Mouse (Mus musculus) limb, embryonic 14.5 days (tissue): ENCODE measurements at regions not wholly inside any gene's neighbourhood (a gene's known extent, or its start where the extent isn't known, plus 50 kb on each side); places are given as distances from the start of the nearest gene placed in this dataset.
"Not testable (repeated sequence)": the region's sequence is repeated elsewhere in the genome, so short reads cannot be mapped to it uniquely, and the experiment has no call there.

Experiments used
- ATAC-seq: fragments of 200-750 bp; cut with Nextera tagmentation; 2 replicates; pipeline ENCODE4 v1.8.0; 2017; ENCODE audit warnings: low read depth, moderate number of reproducible peaks, moderate TSS enrichment; ENCODE audit not compliant: low FRiP score
- DNase-seq: peaks from one replicate; pipeline ENCODE4 v3.0.0-alpha.2; 2015; ENCODE audit warnings: low spot score
- H3K27ac ChIP-seq: fragments of 300-500 bp; sonication (generic); replicated peaks from 2 replicates; pipeline ENCODE4 v1.5.1; 2014; ENCODE audit warnings: low read depth, mild to moderate bottlenecking, low read length, moderate library complexity, mixed read lengths
- H3K27me3 ChIP-seq: fragments of 300-500 bp; sonication (generic); 2 replicates; pipeline ENCODE4 v1.6.1; 2014; ENCODE audit warnings: low read length, mixed read lengths; ENCODE audit not compliant: control insufficient read depth, insufficient read depth
- H3K36me3 ChIP-seq: fragments of 300-500 bp; sonication (generic); 2 replicates; pipeline ENCODE4 v1.6.1; 2014; ENCODE audit warnings: mild to moderate bottlenecking, low read length, moderate library complexity, mixed read lengths; ENCODE audit not compliant: control insufficient read depth, insufficient read depth
- H3K4me1 ChIP-seq: fragments of 300-500 bp; sonication (generic); 2 replicates; pipeline ENCODE4 v1.6.1; 2014; ENCODE audit warnings: antibody characterized with exemption, low read length, mixed read lengths; ENCODE audit not compliant: control insufficient read depth, insufficient read depth
- H3K4me2 ChIP-seq: fragments of 300-500 bp; sonication (generic); replicated peaks from 2 replicates; pipeline ENCODE4 v1.6.1; 2014; ENCODE audit warnings: low read depth, mild to moderate bottlenecking, low read length, moderate library complexity; ENCODE audit not compliant: severe bottlenecking
- H3K4me3 ChIP-seq: fragments of 300-500 bp; sonication (generic); replicated peaks from 2 replicates; pipeline ENCODE4 v1.5.1; 2014; ENCODE audit warnings: low read length
- H3K9ac ChIP-seq: fragments of 300-500 bp; sonication (generic); 2 replicates; pipeline ENCODE4 v1.6.1; 2014; ENCODE audit warnings: mild to moderate bottlenecking, low read depth, low read length, moderate library complexity; ENCODE audit not compliant: severe bottlenecking
- H3K9me3 ChIP-seq: fragments of 300-500 bp; sonication (generic); 2 replicates; pipeline ENCODE4 v1.6.1; 2016; ENCODE audit warnings: low read length; ENCODE audit not compliant: control insufficient read depth
- POLR2A ChIP-seq: fragments of 200-500 bp; IDR thresholded peaks from 2 replicates; pipeline ENCODE4 v1.8.0; 2012; ENCODE audit warnings: inconsistent platforms, mild to moderate bottlenecking, moderate library complexity, borderline replicate concordance; ENCODE audit not compliant: insufficient read depth, insufficient read length; ENCODE audit errors: extremely low read depth
- WGBS: fragments of 180-500 bp; shearing (Covaris S2); extraction: QIAGEN DNeasy Blood & Tissue Kit; methylation state at CpG from one replicate; pipeline ENCODE4 v1.1.7; 2014; 5-methylcytosine and 5-hydroxymethylcytosine counted together

GRCm38 (mm10) chr6:13763636-13764035 is 76.1 kb downstream of the Gpr85 start:
- H3K9ac ChIP-seq, ATAC-seq, DNase-seq, H3K36me3 ChIP-seq, H3K27me3 ChIP-seq, H3K4me1 ChIP-seq, H3K9me3 ChIP-seq, H3K4me2 ChIP-seq, H3K4me3 ChIP-seq, H3K27ac ChIP-seq: not testable (repeated sequence)
- 90% methylated on average over 4 of the region's 4 CpGs for WGBS

DNA sequence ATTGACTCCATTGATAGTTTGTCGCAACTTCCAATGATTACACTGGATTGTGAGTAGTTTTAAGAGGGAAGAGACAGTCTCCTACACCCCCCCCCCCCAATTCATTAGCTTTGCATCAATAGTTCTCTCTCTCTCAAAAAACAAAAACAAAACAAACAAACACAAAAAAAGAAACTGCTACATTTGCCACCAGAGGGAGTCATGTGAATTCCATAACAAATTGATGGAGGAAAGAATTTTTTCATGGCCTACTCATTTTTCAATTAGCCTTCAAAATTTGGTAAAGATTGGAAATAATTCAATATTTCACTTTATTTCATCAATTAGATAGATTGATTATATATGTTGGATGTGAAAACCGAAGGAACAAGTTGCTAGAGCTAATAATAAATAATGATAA is 80.3 kb downstream of the Gpr85 start:
- no peaks in the 10 kb centered on the region for H3K4me1 ChIP-seq
- H3K36me3 ChIP-seq = no peaks in the 10 kb centered on the region
- no peaks in the 10 kb centered on the region for H3K9me3 ChIP-seq
- DNase-seq = no peak
- 89% methylated on average over 2 of the region's 2 CpGs for WGBS
- H3K4me3 ChIP-seq = no peak overlapping the region
- H3K27me3 ChIP-seq = no peaks in the 10 kb centered on the region
- no peak for ATAC-seq
- no peak overlapping the region for H3K4me2 ChIP-seq
- H3K9ac ChIP-seq = no peak overlapping the region
- TF ChIP-seq POLR2A = no peak
- no peak overlapping the region for H3K27ac ChIP-seq

DNA sequence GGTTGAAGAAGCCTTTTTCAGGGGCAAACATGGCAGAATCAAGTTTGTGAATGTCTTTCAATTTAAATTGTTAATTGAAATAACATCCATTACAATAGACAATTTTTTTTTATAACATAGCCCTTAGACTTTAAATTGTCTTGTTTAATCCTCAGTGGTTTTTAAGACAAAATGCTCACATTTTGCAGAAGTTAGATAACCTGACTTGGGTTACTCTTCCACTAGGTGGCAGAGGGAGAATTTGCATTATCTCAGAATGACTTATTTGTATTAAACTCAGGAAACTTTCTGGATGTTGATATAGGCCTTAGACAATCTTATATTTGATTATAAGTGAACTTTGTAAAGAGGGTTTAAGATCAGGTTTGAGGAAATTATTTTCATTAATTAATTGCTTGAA is 80.8 kb downstream of the Gpr85 start:
- no peak overlapping the region for H3K9ac ChIP-seq
- no peak for TF ChIP-seq POLR2A
- ATAC-seq (no peak), DNase-seq (peak; percentile 34)
- no peaks in the 10 kb centered on the region for H3K4me1 ChIP-seq
- H3K4me2 ChIP-seq = no peak overlapping the region
- no peaks in the 10 kb centered on the region for H3K9me3 ChIP-seq
- no peaks in the 10 kb centered on the region for H3K36me3 ChIP-seq
- H3K27me3 ChIP-seq = no peaks in the 10 kb centered on the region
- no peak overlapping the region for H3K4me3 ChIP-seq
- no peak overlapping the region for H3K27ac ChIP-seq

- ATAC-seq (no peak), DNase-seq (no peak)
- no peaks in the 10 kb centered on the region for H3K9me3 ChIP-seq
- H3K36me3 ChIP-seq = no peaks in the 10 kb centered on the region
- H3K4me2 ChIP-seq = no peak overlapping the region
- H3K4me3 ChIP-seq = no peak overlapping the region
- H3K4me1 ChIP-seq = no peaks in the 10 kb centered on the region
- TF ChIP-seq POLR2A = no peak
- WGBS = 52% methylated on average over 7 of the region's 7 CpGs
- no peaks in the 10 kb centered on the region for H3K27me3 ChIP-seq
- H3K27ac ChIP-seq = no peak overlapping the region
- no peak overlapping the region for H3K9ac ChIP-seq
These were observed 71.3 kb upstream of the Bmt2 start for GRCm38 (mm10) chr6:13748931-13749638.

GRCm38 (mm10) chr6:13747969-13748368 is 70.2 kb upstream of the Bmt2 start:
- no peak for TF ChIP-seq POLR2A
- DNase-seq = no peak
- Histone ChIP-seq H3K9ac (no peak overlapping the region), H3K9me3 (no peaks in the 10 kb centered on the region), H3K4me3 (no peak overlapping the region), H3K4me2 (no peak overlapping the region), H3K27ac (no peak overlapping the region), H3K27me3 (no peaks in the 10 kb centered on the region), H3K4me1 (no peaks in the 10 kb centered on the region), H3K36me3 (no peaks in the 10 kb centered on the region)
- ATAC-seq = no peak
- 32% methylated on average over 8 of the region's 8 CpGs for WGBS
